Mouse (Mus musculus): ENCODE data around the gene Syne2. TPM values are rescaled to one million over a fixed set of nuclear protein-coding genes. Genes with fewer than 3 reads are reported as not detected.
A peak's percentile ranks its signal among the peaks of the same experiment; 100 is the strongest.

Gene Syne2
- polyA plus RNA-seq, 1 experiment from 2014 or later: 68.4 TPM

DNA sequence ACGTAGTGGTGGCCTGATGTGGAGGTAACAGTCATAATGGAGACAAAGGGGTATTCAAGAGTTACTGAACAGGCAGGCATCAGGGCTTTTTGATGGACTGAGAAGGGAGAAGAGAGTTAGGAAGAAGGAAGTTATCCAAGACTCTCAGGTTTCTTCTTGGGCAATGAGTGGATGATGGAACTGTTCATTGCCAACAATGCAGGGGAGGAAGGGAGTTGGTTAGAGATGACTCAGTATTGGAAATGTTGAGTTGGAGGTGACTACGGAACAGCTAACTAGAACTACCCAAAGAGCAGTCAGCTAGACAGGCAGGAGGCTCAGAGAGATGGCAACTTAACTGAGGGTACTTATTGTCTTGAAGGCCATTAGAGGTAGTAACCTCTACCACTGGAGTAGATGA is 47.2 kb downstream of the Syne2 start:
- Histone ChIP-seq H3K4me2 (no peak overlapping the region), H3K27me3 (ENCODE audit: insufficient read depth, low read length) (no peaks in the 10 kb centered on the region), H3K36me3 (ENCODE audit: insufficient read depth) (no peaks in the 10 kb centered on the region), H3K9ac (no peak overlapping the region), H3K27ac (ENCODE audit: low read depth) (no peak overlapping the region), H3K9me3 (ENCODE audit: low read depth, low read length) (no peaks in the 10 kb centered on the region), H3K4me1 (ENCODE audit: insufficient read depth) (peaks cover 8% of the 10 kb centered on the region; the same call in 1 of the 2 replicates), H3K4me3 (ENCODE audit: low read depth, low read length) (no peak overlapping the region)
- no peak for TF ChIP-seq CTCF (IDR thresholded peaks at IDR 0.05; ENCODE audit: low read depth)
- ATAC-seq (ENCODE audit: insufficient read depth) (no peak), DNase-seq (no peak)
- 94% methylated on average over 2 of the region's 2 CpGs for WGBS

DNA sequence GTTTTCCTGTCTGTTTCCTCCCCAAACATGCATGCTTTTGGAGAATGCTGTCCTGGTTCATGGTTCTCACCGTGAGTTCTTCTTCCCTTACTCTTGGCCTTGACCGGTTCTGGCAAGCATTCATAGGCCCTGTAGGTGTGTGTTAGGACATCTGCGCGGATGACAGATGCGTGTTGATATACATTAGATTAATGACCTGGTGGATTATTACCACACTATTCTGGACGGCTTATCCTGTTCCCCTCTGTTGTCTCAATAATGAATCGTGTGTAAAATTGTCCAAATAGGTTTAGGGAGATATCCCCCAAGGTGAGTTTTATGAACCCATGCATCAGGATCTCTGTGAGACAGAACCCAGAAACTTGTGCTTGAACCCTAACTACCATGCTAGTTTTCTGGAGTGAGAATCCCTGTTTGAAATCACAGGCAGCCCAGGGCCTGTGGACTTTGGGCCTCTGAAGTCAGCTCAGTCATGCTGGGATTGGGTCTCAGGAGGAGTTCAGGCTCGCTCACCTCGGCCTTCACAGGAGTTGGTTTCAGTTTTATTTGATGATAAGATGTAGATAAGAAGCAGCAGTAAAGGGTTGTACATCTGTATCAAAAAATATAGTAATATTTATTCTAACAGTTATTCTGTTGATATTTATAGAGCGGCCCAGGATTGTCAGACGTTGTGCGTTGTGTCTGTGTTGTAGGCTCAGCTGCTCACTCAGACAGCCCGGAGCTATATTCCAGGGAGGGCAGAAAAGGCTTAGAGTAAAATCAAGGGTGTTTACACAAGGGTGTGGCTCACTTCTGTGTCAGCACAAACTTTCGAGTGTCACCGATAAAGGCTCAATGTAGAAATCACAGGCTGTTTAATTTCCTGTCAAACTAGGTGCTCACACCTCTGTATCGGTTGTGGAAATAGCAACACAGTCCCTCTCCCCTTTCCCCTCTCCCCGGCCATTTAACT is 48.8 kb downstream of the Syne2 start:
- ATAC-seq (ENCODE audit: insufficient read depth) (peak; percentile 63; the same call in 1 of the 2 replicates), DNase-seq (no peak)
- no peaks in the 10 kb centered on the region for H3K27me3 ChIP-seq (ENCODE audit: insufficient read depth, low read length)
- WGBS: 32% methylated on average over 17 of the region's 17 CpGs
- H3K27ac ChIP-seq (ENCODE audit: low read depth): no peak overlapping the region
- H3K9ac ChIP-seq: no peak overlapping the region
- no peaks in the 10 kb centered on the region for H3K36me3 ChIP-seq (ENCODE audit: insufficient read depth)
- no peak overlapping the region for H3K4me2 ChIP-seq
- TF ChIP-seq CTCF (IDR thresholded peaks at IDR 0.05; ENCODE audit: low read depth): no peak
- H3K4me1 ChIP-seq (ENCODE audit: insufficient read depth): peaks cover 8% of the 10 kb centered on the region; the same call in 1 of the 2 replicates
- no peaks in the 10 kb centered on the region for H3K9me3 ChIP-seq (ENCODE audit: low read depth, low read length)
- no peak overlapping the region for H3K4me3 ChIP-seq (ENCODE audit: low read depth, low read length)

DNA sequence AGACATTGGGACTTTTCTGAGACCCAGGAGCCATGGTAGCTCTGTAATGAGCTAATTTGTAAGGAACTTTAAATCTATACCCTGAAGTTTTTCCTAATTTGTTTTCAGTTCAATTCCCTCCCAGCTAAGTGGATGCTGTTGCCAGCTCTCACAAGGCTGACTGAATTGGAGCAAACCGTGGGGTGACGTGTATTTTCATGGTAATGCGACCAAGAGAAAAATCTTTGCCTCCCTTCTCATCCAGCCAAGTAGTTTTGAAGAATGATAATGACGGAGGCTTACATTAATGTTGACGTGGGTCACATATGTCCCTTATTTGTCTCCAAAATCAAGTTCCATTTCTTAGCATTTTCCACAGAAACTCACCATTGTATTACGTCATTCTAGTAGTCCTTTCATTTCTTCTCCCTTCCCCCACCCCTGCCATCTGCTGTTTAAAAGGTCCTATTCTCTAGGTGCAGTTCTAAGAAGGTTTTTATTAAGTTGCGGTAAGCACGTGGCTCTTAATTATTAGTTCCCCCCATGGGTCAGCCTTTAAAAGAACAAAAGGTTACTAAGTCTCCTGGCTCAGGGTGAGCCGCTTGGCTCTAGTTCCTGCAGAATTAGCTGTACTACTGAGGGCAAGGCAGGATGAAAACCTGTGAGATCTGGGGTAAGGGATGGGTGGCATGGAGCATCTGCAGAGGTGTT is 55.8 kb downstream of the Syne2 start:
- no peak for TF ChIP-seq CTCF (IDR thresholded peaks at IDR 0.05; ENCODE audit: low read depth)
- H3K36me3 ChIP-seq (ENCODE audit: insufficient read depth): no peaks in the 10 kb centered on the region
- DNase-seq (no peak), ATAC-seq (ENCODE audit: insufficient read depth) (no peak)
- H3K9me3 ChIP-seq (ENCODE audit: low read depth, low read length): no peaks in the 10 kb centered on the region
- WGBS: 63% methylated on average over 9 of the region's 9 CpGs
- no peak overlapping the region for H3K9ac ChIP-seq
- H3K4me2 ChIP-seq: no peak overlapping the region
- H3K27ac ChIP-seq (ENCODE audit: low read depth): no peak overlapping the region
- peaks cover 10% of the 10 kb centered on the region; the same call in 1 of the 2 replicates for H3K4me1 ChIP-seq (ENCODE audit: insufficient read depth)
- H3K27me3 ChIP-seq (ENCODE audit: insufficient read depth, low read length): no peaks in the 10 kb centered on the region
- no peak overlapping the region for H3K4me3 ChIP-seq (ENCODE audit: low read depth, low read length)

DNA sequence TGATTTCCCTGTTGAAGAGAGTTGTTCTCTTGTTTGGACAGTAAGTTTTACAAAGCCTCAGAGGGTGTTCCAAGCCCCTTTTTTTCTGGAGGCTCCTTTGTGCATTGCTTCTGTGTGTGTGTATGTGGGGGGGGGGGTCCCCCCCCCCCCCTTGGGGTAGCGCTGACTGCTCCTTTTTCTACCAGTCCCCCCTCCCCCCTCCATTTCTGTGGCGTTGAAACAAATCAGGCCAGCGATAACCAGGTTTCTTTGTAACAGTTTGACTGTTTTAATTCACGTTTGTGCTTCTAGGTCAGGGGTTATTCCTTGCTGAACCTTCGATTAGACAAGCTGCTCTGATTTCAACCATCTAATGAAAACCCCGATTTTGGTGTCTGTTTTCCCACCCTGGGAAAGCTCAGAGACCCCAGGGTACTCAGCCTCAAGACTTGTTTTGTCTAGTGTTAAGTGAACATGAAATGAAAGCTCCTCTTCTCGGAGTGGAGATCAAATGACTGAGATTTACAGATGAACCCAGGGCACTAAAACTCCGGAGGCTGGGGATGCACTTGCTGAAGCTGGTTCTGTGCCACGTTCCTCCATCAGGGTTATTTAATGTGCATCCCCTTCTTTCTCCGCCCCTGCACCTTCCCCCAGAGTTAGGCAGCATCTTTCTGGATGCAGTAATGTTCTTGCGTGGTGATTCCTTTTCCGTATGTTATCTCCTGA is 56.5 kb downstream of the Syne2 start:
- no peak for ATAC-seq (ENCODE audit: insufficient read depth)
- WGBS: 25% methylated on average over 12 of the region's 12 CpGs
- H3K9ac ChIP-seq: no peak overlapping the region
- no peak overlapping the region for H3K4me2 ChIP-seq
- H3K27me3 ChIP-seq (ENCODE audit: insufficient read depth, low read length): no peaks in the 10 kb centered on the region
- H3K4me3 ChIP-seq (ENCODE audit: low read depth, low read length): no peak overlapping the region
- peaks cover 3% of the 10 kb centered on the region; the same call in 1 of the 2 replicates for H3K4me1 ChIP-seq (ENCODE audit: insufficient read depth)
- no peaks in the 10 kb centered on the region for H3K36me3 ChIP-seq (ENCODE audit: insufficient read depth)
- H3K9me3 ChIP-seq (ENCODE audit: low read depth, low read length): no peaks in the 10 kb centered on the region
- TF ChIP-seq CTCF (IDR thresholded peaks at IDR 0.05; ENCODE audit: low read depth): no peak
- no peak overlapping the region for H3K27ac ChIP-seq (ENCODE audit: low read depth)
- no peak for DNase-seq

DNA sequence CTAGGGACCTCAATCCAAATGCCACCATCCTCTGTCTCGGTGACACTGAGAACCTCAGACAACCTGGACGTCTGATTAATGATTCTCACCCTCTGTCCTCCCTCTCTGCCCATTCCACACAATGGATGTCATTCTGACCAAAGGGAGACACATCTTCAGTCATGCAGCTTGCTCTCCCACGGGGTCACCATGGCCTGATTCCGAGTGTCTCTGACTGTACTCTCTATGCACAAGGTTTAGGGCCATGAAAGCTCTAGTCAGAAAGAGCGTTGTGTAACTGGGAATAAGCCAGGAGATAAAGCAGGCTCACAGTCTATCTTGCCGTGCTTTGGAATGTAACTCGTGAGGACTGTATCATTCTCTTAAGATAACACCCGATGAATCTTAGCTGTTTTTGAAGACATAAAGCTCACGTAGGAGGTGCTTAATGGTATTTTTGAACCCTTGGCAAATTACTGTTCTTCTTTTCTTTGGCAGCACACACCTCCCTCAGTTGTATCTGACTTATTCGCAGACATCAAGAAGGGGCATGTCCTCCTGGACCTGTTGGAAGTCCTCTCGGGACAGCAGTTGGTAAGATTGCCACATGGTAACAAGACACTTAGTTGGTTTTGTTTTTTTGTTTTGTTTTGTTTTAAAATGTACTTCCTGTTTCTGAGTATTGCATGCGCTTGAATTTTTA is 61.8 kb downstream of the Syne2 start:
- no peak overlapping the region for H3K4me3 ChIP-seq (ENCODE audit: low read depth, low read length)
- no peak overlapping the region for H3K4me2 ChIP-seq
- ATAC-seq (ENCODE audit: insufficient read depth): no peak
- no peaks in the 10 kb centered on the region for H3K9me3 ChIP-seq (ENCODE audit: low read depth, low read length)
- no peaks in the 10 kb centered on the region; the same call in 1 of the 2 replicates for H3K4me1 ChIP-seq (ENCODE audit: insufficient read depth)
- H3K36me3 ChIP-seq (ENCODE audit: insufficient read depth): peaks cover 9% of the 10 kb centered on the region; the same call in 1 of the 2 replicates
- TF ChIP-seq CTCF (IDR thresholded peaks at IDR 0.05; ENCODE audit: low read depth): no peak
- DNase-seq: peak; percentile 25
- WGBS: 54% methylated on average over 12 of the region's 12 CpGs
- no peak overlapping the region for H3K27ac ChIP-seq (ENCODE audit: low read depth)
- H3K9ac ChIP-seq: no peak overlapping the region
- no peaks in the 10 kb centered on the region for H3K27me3 ChIP-seq (ENCODE audit: insufficient read depth, low read length)

DNA sequence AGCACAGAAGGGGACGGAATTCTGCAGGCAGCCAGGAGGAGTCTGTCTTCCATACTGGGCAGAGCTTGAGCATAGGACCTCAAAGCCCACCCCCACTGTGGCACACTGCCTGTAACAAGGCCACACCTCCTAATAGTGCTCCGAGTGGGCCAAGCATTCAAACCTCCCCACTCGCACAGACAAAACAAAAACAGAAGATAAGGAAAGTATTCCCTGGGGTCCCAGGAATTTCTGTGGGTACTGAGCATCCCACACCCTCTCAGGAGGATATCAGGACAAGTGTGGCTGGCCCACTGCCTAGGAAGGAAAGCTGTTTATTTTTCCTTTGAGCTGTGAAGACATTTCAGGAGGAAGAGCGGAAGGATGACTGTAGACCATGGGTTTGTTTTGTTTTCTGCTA is 63.6 kb downstream of the Syne2 start:
- Histone ChIP-seq H3K4me3 (ENCODE audit: low read depth, low read length) (no peak overlapping the region), H3K27me3 (ENCODE audit: insufficient read depth, low read length) (no peaks in the 10 kb centered on the region), H3K36me3 (ENCODE audit: insufficient read depth) (peaks cover 9% of the 10 kb centered on the region; the same call in 1 of the 2 replicates), H3K9me3 (ENCODE audit: low read depth, low read length) (no peaks in the 10 kb centered on the region), H3K4me2 (no peak overlapping the region), H3K9ac (no peak overlapping the region), H3K4me1 (ENCODE audit: insufficient read depth) (no peaks in the 10 kb centered on the region; the same call in 1 of the 2 replicates), H3K27ac (ENCODE audit: low read depth) (no peak overlapping the region)
- no peak for TF ChIP-seq CTCF (IDR thresholded peaks at IDR 0.05; ENCODE audit: low read depth)
- DNase-seq: peak; percentile 68
- ATAC-seq (ENCODE audit: insufficient read depth): peak; percentile 81
- WGBS: 30% methylated on average over 4 of the region's 4 CpGs

Measured in lung, embryonic 14.5 days (tissue).